Mouse (Mus musculus) ES-Bruce4 (cell line): Measurements from ENCODE around the gene Cdca4.

ENCODE experiments used
- CTCF ChIP-seq: IDR thresholded peaks from one replicate; pipeline ENCODE4 v1.8.1; 2011; ENCODE audit warnings: low read depth, low read length
- EP300 ChIP-seq: IDR thresholded peaks from 2 replicates; pipeline ENCODE4 v1.6.1; 2011; ENCODE audit warnings: low read depth, low read length; ENCODE audit not compliant: insufficient read depth
- POLR2A ChIP-seq: IDR thresholded peaks from one replicate; pipeline ENCODE4 v1.8.1; 2011; ENCODE audit warnings: low read length; ENCODE audit not compliant: insufficient read depth

DNA sequence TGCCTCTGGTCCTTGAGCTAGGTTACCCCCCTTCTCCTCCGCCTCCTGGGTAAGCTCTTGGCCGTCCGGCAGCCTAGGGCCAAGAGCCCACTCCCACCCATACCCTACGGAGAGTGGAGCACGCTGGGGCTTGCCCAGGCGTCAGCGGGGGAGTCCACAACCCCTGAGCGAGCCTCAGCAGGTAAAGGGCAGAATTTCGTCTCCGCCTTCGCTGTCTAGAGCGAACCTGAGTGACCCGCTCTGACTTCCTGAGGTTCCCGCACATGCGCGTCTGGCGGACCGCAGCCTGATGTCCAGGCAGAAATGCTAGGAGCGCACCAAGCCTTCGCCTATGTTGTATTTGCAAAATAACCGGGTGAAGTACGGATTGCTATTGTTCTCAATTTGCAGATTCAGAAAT is 45.0 kb upstream of the Cdca4 start:
- TF ChIP-seq CTCF (no peak), EP300 (no peak), POLR2A (no peak)
